Mouse (Mus musculus) bone marrow macrophage, adult 2 months (primary cell): ENCODE results near the gene Spg20.

Source experiments
- CTCF ChIP-seq: IDR thresholded peaks from 2 replicates; pipeline ENCODE4 v1.5.1; 2012; ENCODE audit warnings: low read depth, mild to moderate bottlenecking, low read length, moderate library complexity
- POLR2A ChIP-seq: IDR thresholded peaks from 2 replicates; pipeline ENCODE4 v1.6.1; 2012; ENCODE audit warnings: mild to moderate bottlenecking, low read depth, low read length, borderline replicate concordance

DNA sequence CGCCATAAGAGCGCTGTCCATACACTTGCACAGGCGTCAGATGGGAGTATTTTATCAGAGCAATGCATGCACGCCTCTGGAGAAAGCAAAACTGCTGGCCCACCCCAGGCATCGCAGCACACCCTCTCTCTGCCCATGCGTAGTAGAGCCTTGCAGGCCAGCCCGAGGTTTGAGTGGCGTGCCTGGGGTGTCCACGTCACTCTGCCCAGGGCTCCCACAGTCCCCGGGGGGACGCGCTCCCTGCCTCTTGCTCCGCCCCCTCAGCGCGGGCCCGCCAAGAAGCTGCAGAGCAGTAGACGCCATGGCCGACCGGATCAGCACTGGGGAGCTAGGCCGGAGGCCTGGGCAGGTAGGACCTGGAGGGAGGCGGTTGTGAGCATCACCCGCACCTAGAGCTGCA, 69.9 kb downstream of the Spg20 start, which contains the start of gene Sohlh2:
- TF ChIP-seq CTCF = no peak
- TF ChIP-seq POLR2A = no peak
